Mouse (Mus musculus) T-helper 17 cell (primary cell): ENCODE measurements at regions not wholly inside any gene's neighbourhood (a gene's known extent, or its start where the extent isn't known, plus 50 kb on each side); places are given as distances from the start of the nearest gene placed in this dataset.

Experiments used
- in situ Hi-C, 2 experiments: fragments of 300-600 bp; cut with MboI, MseI; formaldehyde crosslinking; loops; 1 replicate in 1 of 2; 2 replicates in 1 of 2; pipeline ENCODE4 v1.15.1; 2025; ENCODE audit warnings: high pct_unique_total_duplicates in 2 of 2

- in situ Hi-C loops = no loop called here
These were observed 77.3 kb upstream of the Nrsn1 start for GRCm38 (mm10) chr13:25347558-25347957.

DNA sequence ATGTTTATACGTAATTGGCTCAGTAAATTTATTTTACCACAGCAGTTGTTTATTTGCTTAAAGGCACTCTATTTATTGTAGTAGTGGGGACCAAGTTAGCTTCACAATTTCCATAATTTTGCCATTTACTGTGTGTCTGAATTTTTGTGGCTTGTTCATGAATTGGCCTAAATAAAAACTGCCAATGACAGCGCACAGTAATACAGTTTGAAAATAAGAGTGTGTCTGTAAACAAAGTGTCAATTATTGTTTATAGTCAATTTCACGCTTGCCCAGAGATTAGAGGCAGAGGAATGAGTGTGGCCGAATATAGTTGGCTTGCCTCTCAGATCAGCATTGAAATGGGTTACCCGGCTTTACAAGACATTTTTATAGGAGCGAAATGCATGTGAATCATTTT, 73.0 kb upstream of the Nrsn1 start:
- in situ Hi-C loops = no loop called here

- in situ Hi-C loops = no loop called here
These were observed 71.5 kb upstream of the Nrsn1 start for GRCm38 (mm10) chr13:25341826-25342225.

DNA sequence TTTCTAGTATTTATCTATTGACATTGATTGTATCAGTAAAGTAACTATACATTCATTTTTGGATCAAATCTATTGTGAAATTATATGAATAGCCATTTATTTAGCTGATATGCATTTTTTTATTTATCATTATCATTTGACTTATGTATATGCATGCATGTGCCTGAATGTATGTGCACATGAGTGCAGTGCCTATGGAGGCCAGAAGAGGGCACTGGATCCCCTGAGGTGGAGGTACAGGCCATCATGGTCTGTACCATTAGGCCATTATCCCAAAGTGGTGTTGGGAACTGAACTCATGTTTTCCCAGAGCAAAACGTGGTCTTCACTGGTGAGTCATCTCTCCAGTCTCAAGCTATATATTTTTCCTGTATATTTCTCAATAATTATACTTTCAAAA, 63.5 kb upstream of the Nrsn1 start:
- in situ Hi-C loops = no loop called here
